Comparison of ENCODE assay signal across 17 mouse cellular contexts in genomic region chr2:105736166-105736565, GRCm38 (mm10).
"Had no signal": no experiment of that assay in that cellular context is flagged by ENCODE, and none has a peak within 500 bp of the region (broad histone marks: within the 10 kb centered on the region; RNA-seq: fewer than 3 reads in every experiment).

No protein-coding gene starts in this region.

- H3K4me1 ChIP-seq: liver, embryonic 15.5 days; lung, embryonic 15.5 days; midbrain, embryonic 10.5 days; midbrain, embryonic 12.5 days; neural tube, embryonic 12.5 days; stomach, embryonic 15.5 days had no signal

- H3K27ac ChIP-seq: liver, embryonic 15.5 days; lung, embryonic 15.5 days; midbrain, embryonic 10.5 days; midbrain, embryonic 12.5 days; neural tube, embryonic 12.5 days; stomach, embryonic 15.5 days; stomach, postnatal 0 days had no signal

- H3K4me2 ChIP-seq: liver, embryonic 15.5 days; lung, embryonic 15.5 days; midbrain, embryonic 12.5 days; neural tube, embryonic 12.5 days; stomach, embryonic 15.5 days had no signal

- ATAC-seq: liver, postnatal 0 days; lung, postnatal 0 days; midbrain, embryonic 16.5 days had no signal

- H3K9ac ChIP-seq: liver, embryonic 15.5 days; liver, postnatal 0 days; lung, embryonic 15.5 days; midbrain, embryonic 12.5 days; neural tube, embryonic 12.5 days; stomach, embryonic 15.5 days had no signal

- DNase-seq: liver, postnatal 0 days; lung, adult 2 months; lung, postnatal 4 days; midbrain, embryonic 14.5 days; right cerebral cortex, postnatal 14 days; thymus, adult 2 months; thymus, postnatal 25 days; thymus, postnatal 4 days had no signal

- H3K9me3 ChIP-seq: liver, embryonic 15.5 days; lung, embryonic 15.5 days; midbrain, embryonic 10.5 days; midbrain, embryonic 12.5 days; neural tube, embryonic 12.5 days; stomach, embryonic 15.5 days had no signal

- H3K27me3 ChIP-seq: liver, embryonic 15.5 days; lung, embryonic 15.5 days; midbrain, embryonic 12.5 days; neural tube, embryonic 12.5 days; stomach, embryonic 15.5 days had no signal

- H3K4me3 ChIP-seq: liver, embryonic 15.5 days; lung, embryonic 15.5 days; midbrain, embryonic 10.5 days; midbrain, embryonic 12.5 days; neural tube, embryonic 12.5 days; stomach, embryonic 15.5 days had no signal

- H3K36me3 ChIP-seq: liver, embryonic 15.5 days; lung, embryonic 15.5 days; midbrain, embryonic 10.5 days; midbrain, embryonic 12.5 days; neural tube, embryonic 12.5 days; stomach, embryonic 15.5 days had no signal
